Mouse (Mus musculus) layer of hippocampus, postnatal 10 days (tissue): Measurements from ENCODE around the gene 5530400C23Rik. TPM values are rescaled to one million over a fixed set of nuclear protein-coding genes. Genes with fewer than 3 reads are reported as not detected.
"Not testable (repeated sequence)": the region's sequence is repeated elsewhere in the genome, so short reads cannot be mapped to it uniquely, and the experiment has no call there.

ENCODE experiments used
- DNase-seq, 2 experiments: peaks; one replicate each; pipeline ENCODE4 v3.0.0; 2021; ENCODE audit warnings: low spot score in 2 of 2
- long read RNA-seq: library from polyadenylated mRNA; stranded (forward); transcript quantifications from one replicate; pipeline ENCODE4 v2.0.0, GENCODE M21; 2023
- total RNA-seq, 2 experiments: library from RNA; stranded (reverse); gene quantifications; 2 replicates each; pipeline ENCODE4 v1.2.3; 2021

5530400C23Rik gene
- not detected for total RNA-seq
- long read RNA-seq, result 0 reads

DNA sequence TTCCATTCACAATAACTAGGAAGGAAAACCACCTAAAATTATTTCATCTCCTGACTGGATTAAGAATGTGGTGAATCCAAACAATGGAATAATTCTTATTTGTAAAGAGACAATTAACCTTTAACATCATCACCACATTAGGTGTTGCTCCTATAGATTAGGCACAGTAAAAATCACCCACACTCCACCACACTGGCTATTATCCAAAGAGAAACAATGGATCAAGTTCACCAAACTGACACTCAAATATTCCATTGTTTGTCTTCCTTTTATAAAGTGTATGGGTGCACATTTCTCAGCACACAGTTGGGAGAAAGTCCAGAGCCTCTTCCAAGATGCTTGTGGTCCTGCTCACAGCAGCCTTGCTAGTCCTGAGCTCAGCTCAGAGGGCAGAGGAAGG lies at the start of gene 5530400C23Rik:
TSS of gene 5530400C23Rik (plus strand) at position 301 of the 400 bp plus-strand sequence.
- DNase-seq, result not testable (repeated sequence)

DNA sequence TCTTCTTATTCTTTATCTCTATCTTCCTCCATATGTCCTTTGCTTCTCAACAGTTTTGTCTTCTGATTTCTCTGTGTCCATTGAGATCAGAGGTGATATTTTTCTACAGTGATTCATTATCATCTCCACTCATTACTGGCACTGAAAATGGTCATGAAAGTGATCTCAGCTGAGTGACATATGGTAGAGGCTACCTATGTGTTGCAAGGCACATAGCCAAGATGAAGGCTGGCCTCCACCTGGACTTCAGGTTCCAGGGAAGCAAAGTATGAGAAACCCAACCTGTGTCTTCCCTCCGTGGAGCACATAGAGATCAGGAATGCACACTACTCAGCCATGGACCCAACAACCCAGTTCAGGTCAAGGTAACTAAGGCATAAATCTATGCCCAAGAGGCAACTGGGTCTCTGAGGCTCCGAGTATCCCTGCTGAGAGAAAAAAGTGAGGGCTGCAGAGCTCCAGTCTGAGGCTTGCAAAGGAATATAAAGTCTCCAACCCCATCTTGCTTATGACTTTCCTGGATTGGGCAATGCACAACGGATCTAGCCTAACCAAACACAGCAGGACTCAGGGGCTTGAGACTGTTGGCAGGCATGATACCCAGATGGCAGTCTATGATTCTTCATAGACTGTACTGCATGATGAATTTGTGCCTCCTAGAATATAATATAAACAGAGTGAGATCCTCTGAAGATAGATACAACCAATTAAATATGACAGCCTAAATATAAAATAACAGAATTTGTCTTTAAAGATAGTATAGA lies 14.1 kb downstream of the 5530400C23Rik start:
- no peak for DNase-seq

DNA sequence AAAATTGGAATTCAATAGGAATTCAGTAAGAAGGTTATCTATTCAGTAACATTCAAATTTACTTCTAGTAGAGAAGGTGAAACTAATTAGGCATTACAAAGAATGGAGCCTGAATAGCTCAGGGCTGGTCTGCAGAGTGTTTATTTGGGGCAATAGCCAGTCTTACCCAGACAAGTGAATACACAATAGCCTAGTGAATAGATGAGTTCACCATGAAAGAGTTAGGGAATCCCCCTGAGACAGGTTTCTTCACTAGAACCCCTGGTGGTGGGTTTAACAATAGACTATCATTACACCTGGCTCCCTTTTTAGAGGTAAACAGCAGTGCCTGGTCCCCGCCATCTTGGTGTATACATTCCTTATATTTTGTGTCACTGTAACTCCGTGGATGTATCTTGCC lies 21.9 kb downstream of the 5530400C23Rik start:
- not testable (repeated sequence) for DNase-seq

DNA sequence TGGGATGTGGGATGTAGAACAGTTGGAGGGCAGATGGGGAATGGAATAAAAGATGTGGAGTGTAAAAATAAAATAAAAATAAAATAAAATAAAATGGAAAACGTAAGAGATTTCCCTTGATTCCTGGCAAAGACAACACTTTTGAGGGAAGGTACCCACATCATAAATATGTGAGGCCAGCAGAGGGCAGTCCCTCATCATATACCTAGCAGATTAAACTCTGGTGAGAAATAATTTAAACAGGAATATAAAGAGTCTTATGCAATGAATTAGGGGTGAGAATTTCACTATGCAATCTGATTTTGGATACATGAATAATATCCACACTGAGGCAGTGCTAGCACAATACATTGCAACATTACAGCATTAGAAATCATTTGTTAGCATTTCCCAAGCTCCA lies 46.5 kb downstream of the 5530400C23Rik start:
- DNase-seq, result no peak

DNA sequence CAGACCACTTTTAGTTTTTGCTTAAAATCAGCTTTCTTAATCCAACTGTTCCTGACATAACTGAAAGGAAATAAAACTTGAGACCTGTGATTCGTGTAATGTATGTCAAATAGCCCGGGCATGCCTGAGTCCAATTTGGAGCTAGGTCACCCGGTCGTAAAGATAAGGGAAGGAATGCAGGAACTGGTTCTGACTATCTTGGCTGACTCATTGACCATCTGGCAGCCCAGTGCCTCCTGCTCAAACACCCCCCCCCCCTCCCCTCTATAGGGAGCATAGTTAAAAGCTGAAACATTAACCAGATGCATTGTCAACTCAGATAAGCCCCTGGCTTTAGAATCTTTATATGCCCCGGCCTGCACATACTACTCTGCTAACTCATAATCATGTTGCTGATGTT lies 49.7 kb downstream of the 5530400C23Rik start:
- not testable (repeated sequence) for DNase-seq

Other genes with a start within 250 kb of the 5530400C23Rik start
- not detected for gene Tas2r140, start 236.4 kb upstream of the 5530400C23Rik start, total RNA-seq
- 10 to 100 TPM; 60.8 to 63.8 TPM for gene Smim10l1, start 187.3 kb upstream of the 5530400C23Rik start, total RNA-seq